Mouse (Mus musculus) neural tube, embryonic 11.5 days (tissue): Measurements from ENCODE around the gene Hs2st1. TPM values are rescaled to one million over a fixed set of nuclear protein-coding genes. Genes with fewer than 3 reads are reported as not detected.

Experiments used
- ATAC-seq: fragments of 200-750 bp; cut with Nextera tagmentation; 2 replicates; pipeline ENCODE4 v1.8.0; 2017; ENCODE audit warnings: moderate number of reproducible peaks, mild to moderate bottlenecking, moderate TSS enrichment, moderate library complexity; ENCODE audit not compliant: insufficient read depth, low FRiP score, low TSS enrichment
- DNase-seq: peaks from one replicate; pipeline ENCODE4 v3.0.0-alpha.2; 2015; ENCODE audit warnings: low spot score
- H3K27ac ChIP-seq: fragments of 300-500 bp; sonication (generic); 2 replicates; pipeline ENCODE4 v1.5.1; 2014; ENCODE audit warnings: low read depth, mild to moderate bottlenecking, low read length
- H3K27me3 ChIP-seq: fragments of 300-500 bp; sonication (generic); 2 replicates; pipeline ENCODE4 v1.6.1; 2014; ENCODE audit warnings: mild to moderate bottlenecking, low read length, mixed read lengths; ENCODE audit not compliant: control insufficient read depth, insufficient read depth
- H3K36me3 ChIP-seq: fragments of 300-500 bp; sonication (generic); 2 replicates; pipeline ENCODE4 v1.6.1; 2014; ENCODE audit warnings: mild to moderate bottlenecking, low read length, moderate library complexity, mixed read lengths; ENCODE audit not compliant: control insufficient read depth, insufficient read depth
- H3K4me1 ChIP-seq: fragments of 300-500 bp; sonication (generic); 2 replicates; pipeline ENCODE4 v1.6.1; 2014; ENCODE audit warnings: low read length, mixed read lengths; ENCODE audit not compliant: control insufficient read depth, insufficient read depth
- H3K4me2 ChIP-seq: fragments of 300-500 bp; sonication (generic); 2 replicates; pipeline ENCODE4 v1.6.1; 2014; ENCODE audit warnings: low read depth, mild to moderate bottlenecking, moderate library complexity
- H3K4me3 ChIP-seq: fragments of 300-500 bp; sonication (generic); 2 replicates; pipeline ENCODE4 v1.5.1; 2014; ENCODE audit warnings: low read depth, low read length
- H3K9ac ChIP-seq: fragments of 300-500 bp; sonication (generic); 2 replicates; pipeline ENCODE4 v1.6.1; 2014; ENCODE audit warnings: mild to moderate bottlenecking, low read length
- H3K9me3 ChIP-seq: fragments of 300-500 bp; sonication (generic); 2 replicates; pipeline ENCODE4 v1.6.1; 2016; ENCODE audit warnings: low read length; ENCODE audit not compliant: control insufficient read depth
- WGBS: fragments of 180-500 bp; shearing (Covaris S2); extraction: QIAGEN DNeasy Blood & Tissue Kit; methylation state at CpG from one replicate; pipeline ENCODE4 v1.1.7; 2014; 5-methylcytosine and 5-hydroxymethylcytosine counted together
- polyA plus RNA-seq: library from polyadenylated mRNA; unstranded; fragments of >200 nt; fragmentation: Nextera tagmentation; extraction: Ambion mirVana; gene quantifications from 2 replicates; pipeline ENCODE4 v1.2.1, GENCODE M21; 2014

Hs2st1 gene
- polyA plus RNA-seq, 1 experiment from 2014 or later, result 18.1 TPM

DNA sequence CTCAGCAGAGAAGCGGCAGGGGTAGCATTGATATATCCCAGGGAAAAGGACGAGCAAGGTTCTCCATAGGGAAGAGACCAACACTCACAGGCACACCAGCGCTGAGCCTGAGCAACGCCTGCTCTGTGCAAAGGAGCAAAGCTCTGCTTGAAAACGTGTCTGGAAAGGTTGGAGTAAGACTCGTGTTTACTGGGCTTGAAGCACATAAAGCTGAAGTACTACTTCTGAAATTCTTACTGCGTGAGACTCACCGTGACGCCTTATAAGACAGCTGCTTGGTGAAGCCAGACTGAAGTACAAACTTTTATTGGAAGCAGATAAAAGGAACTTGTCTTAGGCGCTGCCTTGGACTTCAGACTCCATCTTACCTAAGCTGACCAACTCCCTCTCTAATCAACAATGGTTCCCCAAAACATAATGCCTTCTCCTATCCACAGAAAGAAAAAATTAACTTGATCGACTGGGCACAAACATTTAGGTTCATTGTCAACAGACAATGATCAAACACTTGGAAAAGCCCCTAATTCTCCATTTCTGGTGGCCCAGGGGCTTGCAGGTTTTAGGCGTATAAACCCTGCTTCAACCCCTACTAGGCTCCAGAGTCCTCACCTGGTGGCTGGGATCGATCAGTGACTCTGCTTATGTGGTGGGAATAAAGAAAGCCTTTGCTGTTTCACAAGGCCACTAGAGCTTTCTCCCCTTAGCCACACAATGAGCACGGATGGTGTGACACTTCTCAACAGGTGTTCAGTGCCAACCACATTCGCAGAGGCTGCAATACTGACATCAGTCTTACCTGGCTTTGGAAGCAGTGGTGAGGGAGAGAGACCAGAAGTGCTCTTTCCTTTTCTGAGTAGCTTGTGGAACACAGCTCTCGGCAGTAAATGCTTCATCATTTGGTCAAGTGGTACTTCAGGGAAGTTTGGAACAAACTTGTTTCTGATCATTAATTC, 56.5 kb downstream of the Hs2st1 start:
- DNase-seq (no peak), ATAC-seq (no peak)
- no peaks in the 10 kb centered on the region for H3K9me3 ChIP-seq
- no peak overlapping the region for H3K27ac ChIP-seq
- no peak overlapping the region for H3K4me2 ChIP-seq
- no peak overlapping the region for H3K4me3 ChIP-seq
- H3K36me3 ChIP-seq, result no peaks in the 10 kb centered on the region
- no peaks in the 10 kb centered on the region for H3K27me3 ChIP-seq
- WGBS, result 93% methylated on average over 16 of the region's 16 CpGs
- no peaks in the 10 kb centered on the region for H3K4me1 ChIP-seq
- H3K9ac ChIP-seq, result no peak overlapping the region

DNA sequence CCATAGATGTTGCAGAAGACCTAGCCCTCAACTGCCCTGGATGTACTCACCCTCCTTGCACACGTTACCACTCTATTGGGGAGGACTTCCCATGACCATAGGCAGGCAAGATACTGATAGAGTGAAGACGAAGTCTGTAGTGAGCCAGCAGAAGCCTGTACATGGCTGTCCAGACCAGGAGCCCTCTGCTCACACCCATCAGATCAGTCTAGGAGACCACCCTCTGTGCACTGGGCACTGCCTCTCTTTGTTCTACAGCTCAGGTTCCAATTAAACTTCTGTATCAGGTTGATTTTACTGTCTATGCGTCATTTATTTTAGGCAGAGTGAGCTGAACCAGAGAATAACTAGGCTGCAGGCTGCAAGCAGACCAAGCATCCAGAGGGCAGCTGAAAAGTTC, 59.3 kb downstream of the Hs2st1 start:
- DNase-seq (no peak), ATAC-seq (no peak)
- peaks cover 9% of the 10 kb centered on the region for H3K4me1 ChIP-seq
- whole genome bisulfite sequencing, result 93% methylated on average over 3 of the region's 3 CpGs
- no peaks in the 10 kb centered on the region for H3K27me3 ChIP-seq
- no peaks in the 10 kb centered on the region for H3K36me3 ChIP-seq
- H3K9ac ChIP-seq, result no peak overlapping the region
- no peak overlapping the region for H3K4me3 ChIP-seq
- H3K27ac ChIP-seq, result no peak overlapping the region
- no peak overlapping the region for H3K4me2 ChIP-seq
- H3K9me3 ChIP-seq, result no peaks in the 10 kb centered on the region

DNA sequence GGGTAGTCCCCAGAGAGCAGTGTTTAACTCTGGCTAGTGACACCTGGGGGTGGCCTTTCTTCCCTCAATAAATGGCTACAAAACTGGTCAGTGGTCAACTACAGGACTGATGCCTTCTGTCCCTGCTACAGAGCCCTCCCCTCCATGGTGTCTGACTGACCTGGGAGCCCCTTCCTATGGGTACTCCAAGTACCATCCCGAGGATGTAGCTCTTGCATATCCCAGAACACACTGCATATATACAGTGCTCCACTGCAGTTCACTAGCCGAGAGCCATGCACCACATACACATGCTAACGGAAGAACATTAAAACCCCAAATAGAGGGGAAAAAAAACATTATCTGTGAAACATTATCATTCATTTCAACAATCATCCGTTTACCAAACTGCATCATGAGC, 61.6 kb downstream of the Hs2st1 start:
- Histone ChIP-seq H3K4me2 (no peak overlapping the region), H3K4me3 (no peak overlapping the region), H3K9me3 (no peaks in the 10 kb centered on the region), H3K9ac (no peak overlapping the region), H3K4me1 (peaks cover 10% of the 10 kb centered on the region), H3K27ac (no peak overlapping the region), H3K27me3 (no peaks in the 10 kb centered on the region), H3K36me3 (no peaks in the 10 kb centered on the region)
- WGBS, result 90% methylated on average over 4 of the region's 4 CpGs
- DNase-seq (no peak), ATAC-seq (no peak)

DNA sequence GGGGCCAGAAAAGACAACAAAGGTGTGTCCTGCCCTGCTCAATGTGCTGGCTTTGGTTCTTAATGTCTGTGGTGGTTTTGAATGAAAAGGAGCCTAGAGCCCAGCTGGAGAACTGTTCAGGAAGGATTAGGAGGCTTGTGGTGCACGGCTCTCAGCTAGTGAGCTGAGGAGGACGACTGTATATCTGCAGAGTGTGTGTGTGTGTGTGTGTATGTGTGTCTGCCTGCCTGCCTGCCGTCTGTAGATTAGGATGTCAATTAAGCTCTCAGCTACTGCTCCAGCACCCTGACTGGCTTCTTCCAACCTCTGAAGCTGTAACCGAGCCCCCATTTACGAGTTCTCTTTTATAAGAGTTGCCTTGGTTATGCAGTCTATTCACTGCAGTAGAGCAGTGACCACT, 62.1 kb downstream of the Hs2st1 start:
- ATAC-seq, result peak; percentile 11; the same call in 1 of the 2 replicates
- no peaks in the 10 kb centered on the region for H3K36me3 ChIP-seq
- H3K4me3 ChIP-seq, result no peak overlapping the region
- H3K9ac ChIP-seq, result no peak overlapping the region
- no peak overlapping the region for H3K4me2 ChIP-seq
- H3K4me1 ChIP-seq, result peaks cover 10% of the 10 kb centered on the region
- no peak for DNase-seq
- no peak overlapping the region for H3K27ac ChIP-seq
- no peaks in the 10 kb centered on the region for H3K27me3 ChIP-seq
- H3K9me3 ChIP-seq, result no peaks in the 10 kb centered on the region
- 66% methylated on average over 5 of the region's 5 CpGs for WGBS

DNA sequence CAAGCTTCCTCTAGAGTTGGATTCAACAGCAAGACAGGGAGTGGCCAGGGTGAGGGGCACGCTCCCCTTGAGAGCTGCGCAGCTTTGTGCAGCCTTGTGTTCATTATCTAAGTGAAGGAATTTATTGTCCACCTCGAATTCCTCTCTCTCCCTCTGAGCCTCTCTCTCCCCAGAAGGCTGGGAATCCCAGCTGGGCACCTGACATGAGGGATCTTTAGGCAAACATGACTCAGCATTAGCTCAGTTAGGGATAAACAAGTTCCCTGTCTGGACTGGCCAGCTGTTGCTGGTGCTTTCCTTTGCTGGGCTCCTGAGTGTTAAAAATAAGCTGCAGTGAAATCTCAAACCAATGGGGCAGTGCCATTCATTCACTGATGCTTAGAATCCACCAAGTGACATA, 63.8 kb downstream of the Hs2st1 start:
- Histone ChIP-seq H3K4me2 (no peak overlapping the region), H3K4me3 (no peak overlapping the region), H3K9me3 (no peaks in the 10 kb centered on the region), H3K27me3 (no peaks in the 10 kb centered on the region), H3K4me1 (peaks cover 10% of the 10 kb centered on the region), H3K9ac (no peak overlapping the region), H3K36me3 (no peaks in the 10 kb centered on the region), H3K27ac (no peak overlapping the region)
- 12% methylated on average over 3 of the region's 3 CpGs for WGBS
- peak; percentile 13; the same call in 1 of the 2 replicates for ATAC-seq
- peak; percentile 43 for DNase-seq

DNA sequence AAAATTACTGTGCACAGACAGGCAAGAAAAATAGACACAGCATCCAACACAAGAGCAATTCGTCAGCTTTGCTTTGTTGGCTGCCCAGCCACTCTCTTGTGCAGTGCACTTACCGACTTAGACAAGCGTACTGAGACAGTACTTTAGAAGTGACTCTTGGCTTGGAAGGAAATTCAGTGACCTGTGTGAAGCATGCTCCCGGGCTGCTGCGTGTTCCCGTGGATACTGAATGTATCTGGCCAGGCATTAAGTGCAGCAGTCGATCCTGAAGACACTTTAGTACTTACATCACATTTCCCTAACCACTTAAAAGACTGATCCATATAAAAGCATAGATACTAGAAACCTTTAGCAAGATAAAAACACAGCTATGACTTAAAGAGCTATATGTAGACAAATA, 68.1 kb downstream of the Hs2st1 start:
- H3K4me3 ChIP-seq, result no peak overlapping the region
- H3K27me3 ChIP-seq, result no peaks in the 10 kb centered on the region
- no peak overlapping the region for H3K9ac ChIP-seq
- H3K36me3 ChIP-seq, result no peaks in the 10 kb centered on the region
- no peak for DNase-seq
- H3K4me1 ChIP-seq, result peaks cover 10% of the 10 kb centered on the region
- no peak overlapping the region for H3K27ac ChIP-seq
- no peak for ATAC-seq
- no peak overlapping the region for H3K4me2 ChIP-seq
- WGBS, result 57% methylated on average over 7 of the region's 7 CpGs
- H3K9me3 ChIP-seq, result no peaks in the 10 kb centered on the region

DNA sequence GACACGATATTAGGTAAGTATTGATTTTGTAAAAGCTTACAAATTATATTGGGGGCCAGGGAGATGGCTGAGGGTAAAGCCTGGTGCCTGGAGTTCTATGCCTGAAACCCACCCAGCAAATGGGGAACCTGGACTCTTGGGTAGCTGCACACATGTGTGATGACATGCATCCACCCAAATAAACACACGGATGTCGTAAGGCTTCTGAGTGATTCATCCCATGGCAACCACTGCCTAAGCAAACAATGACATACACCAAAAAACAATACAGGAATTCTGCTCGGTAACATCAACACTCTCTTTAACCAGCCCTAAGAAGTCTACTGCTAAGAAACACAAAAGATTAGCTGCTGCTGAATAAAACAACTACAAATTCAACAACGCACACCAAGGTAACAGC, 73.2 kb downstream of the Hs2st1 start:
- 81% methylated on average over 5 of the region's 5 CpGs for WGBS
- Histone ChIP-seq H3K27me3 (no peaks in the 10 kb centered on the region), H3K27ac (no peak overlapping the region), H3K4me2 (no peak overlapping the region), H3K9me3 (no peaks in the 10 kb centered on the region), H3K4me1 (no peaks in the 10 kb centered on the region), H3K4me3 (no peak overlapping the region), H3K36me3 (no peaks in the 10 kb centered on the region), H3K9ac (no peak overlapping the region)
- DNase-seq (no peak), ATAC-seq (no peak)

DNA sequence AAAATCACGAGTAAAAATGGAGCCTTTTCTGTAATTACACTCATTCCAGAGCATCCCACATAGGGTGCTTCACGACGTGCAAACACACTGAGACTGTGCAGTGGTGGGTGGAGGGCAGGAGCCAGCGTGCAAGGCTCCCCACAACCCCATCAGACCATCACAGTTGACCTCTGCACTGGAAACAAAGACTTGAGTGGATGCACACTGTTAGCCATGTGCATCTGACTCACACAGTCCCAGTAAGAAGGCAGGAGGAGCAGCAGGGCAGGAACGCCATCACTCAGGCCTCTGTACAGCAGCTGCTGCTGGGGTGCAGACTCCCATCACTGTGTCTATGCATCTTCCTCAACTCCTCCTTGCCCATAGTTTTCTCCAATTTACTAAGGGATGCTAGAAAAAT, 75.1 kb downstream of the Hs2st1 start:
- no peak for ATAC-seq
- Histone ChIP-seq H3K9me3 (no peaks in the 10 kb centered on the region), H3K4me2 (no peak overlapping the region), H3K27ac (no peak overlapping the region), H3K9ac (no peak overlapping the region), H3K4me1 (no peaks in the 10 kb centered on the region), H3K4me3 (no peak overlapping the region), H3K36me3 (no peaks in the 10 kb centered on the region), H3K27me3 (no peaks in the 10 kb centered on the region)
- WGBS, result 55% methylated on average over 5 of the region's 5 CpGs
- DNase-seq, result no peak

DNA sequence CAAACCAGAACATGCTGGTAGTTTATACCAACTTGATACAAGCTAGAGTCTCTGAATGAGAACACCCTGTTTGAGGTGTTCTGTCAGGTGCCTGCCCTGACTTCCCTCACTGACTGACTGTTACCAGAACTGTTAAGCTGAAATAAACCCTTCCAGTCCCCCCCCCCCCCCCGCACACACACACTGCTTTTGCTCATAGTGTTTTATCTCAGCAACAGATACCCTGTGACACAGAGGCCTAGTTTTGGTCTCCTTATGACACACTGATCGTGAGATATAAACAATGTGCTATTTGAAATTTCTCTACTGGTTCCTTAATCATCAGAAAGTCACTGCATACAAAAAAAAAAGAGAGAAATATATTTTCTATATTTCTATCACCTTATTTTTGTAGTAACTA, 81.2 kb downstream of the Hs2st1 start:
- no peak for DNase-seq
- 84% methylated on average over 2 of the region's 2 CpGs for WGBS
- no peaks in the 10 kb centered on the region for H3K36me3 ChIP-seq
- no peaks in the 10 kb centered on the region for H3K9me3 ChIP-seq
- no peak overlapping the region for H3K9ac ChIP-seq
- no peak overlapping the region for H3K4me3 ChIP-seq
- H3K27me3 ChIP-seq, result no peaks in the 10 kb centered on the region
- H3K4me2 ChIP-seq, result no peak overlapping the region
- H3K27ac ChIP-seq, result no peak overlapping the region
- ATAC-seq, result no peak
- H3K4me1 ChIP-seq, result no peaks in the 10 kb centered on the region
